Mouse (Mus musculus) ZHBTc4 (cell line): ENCODE data around the gene Arhgef28.

Experiments used
- DNase-seq: peaks from one replicate; pipeline ENCODE4 v3.0.0-alpha.2; 2011; ENCODE audit warnings: low read depth, low spot score

The Arhgef28 gene

DNA sequence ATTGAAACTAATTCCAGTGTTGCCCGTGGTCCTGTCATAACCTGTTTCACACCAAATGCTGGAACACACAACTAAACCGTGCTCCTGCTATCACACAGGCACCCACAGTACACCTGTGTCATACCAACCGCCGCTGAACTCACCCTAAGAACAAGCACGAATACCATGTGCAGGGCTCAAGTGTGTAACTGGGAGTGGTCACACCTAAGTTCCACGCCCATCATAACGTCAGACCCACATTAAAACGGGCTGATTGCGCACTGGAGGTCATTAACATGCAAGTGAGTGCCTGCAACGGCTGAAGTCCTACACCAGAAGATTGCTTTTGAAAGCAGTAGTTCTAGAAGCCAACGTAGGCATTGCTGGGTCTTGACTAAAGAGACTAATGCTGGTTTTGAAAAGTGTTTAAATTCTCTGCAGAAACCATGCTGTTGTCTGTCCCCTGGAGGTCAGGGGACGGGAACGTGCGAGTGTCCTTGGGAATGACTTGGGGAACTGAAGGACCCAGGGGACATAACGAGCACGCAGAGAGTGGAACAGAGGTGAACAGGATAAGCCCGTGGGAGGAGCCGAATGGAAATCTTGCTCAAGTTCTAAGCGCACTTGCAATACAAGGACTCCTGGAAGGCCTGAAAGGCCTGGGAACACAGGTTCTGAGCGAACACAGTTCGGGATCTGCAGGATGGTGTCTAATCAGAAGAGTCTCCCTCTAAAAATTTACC is 22.9 kb downstream of the Arhgef28 start:
- DNase-seq: peak; percentile 32

DNA sequence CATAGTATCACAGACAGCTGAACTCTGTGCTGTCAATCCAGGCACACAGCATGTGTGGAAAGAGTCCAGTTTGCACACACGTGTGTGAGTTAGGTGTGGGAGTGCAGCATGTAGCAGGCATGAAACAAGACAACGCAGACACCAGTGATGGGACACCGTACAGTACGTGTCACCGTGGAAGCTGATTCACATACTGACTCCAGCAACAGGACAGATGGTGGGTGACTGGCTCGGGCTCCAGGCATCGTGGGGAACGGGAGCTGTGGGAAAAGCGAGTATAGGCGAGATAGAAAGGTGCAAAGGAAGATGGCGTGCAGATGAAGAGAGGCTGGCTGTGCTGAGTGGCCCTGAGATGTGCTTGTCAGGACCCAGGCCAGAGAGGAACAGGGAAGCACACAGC is 23.9 kb downstream of the Arhgef28 start:
- DNase-seq: no peak

DNA sequence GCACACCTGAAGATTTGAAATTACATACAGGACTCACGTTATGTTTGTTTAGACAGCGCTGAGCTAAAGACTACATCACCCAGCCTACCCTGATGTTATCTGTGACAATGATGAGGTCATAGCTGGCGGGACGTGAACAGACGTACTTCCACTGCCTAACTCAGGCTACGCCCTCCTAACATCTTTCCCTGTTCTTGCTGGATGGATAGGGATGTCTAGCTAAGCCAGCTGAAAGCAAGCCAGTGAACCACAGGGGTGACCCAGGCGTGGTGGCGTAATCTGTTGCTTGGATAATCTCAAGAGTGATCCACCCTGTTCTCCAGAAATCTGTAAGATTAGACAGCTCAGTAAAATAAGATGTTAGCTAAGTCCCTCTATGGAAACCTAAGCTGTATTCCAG is 25.6 kb downstream of the Arhgef28 start:
- DNase-seq: no peak

DNA sequence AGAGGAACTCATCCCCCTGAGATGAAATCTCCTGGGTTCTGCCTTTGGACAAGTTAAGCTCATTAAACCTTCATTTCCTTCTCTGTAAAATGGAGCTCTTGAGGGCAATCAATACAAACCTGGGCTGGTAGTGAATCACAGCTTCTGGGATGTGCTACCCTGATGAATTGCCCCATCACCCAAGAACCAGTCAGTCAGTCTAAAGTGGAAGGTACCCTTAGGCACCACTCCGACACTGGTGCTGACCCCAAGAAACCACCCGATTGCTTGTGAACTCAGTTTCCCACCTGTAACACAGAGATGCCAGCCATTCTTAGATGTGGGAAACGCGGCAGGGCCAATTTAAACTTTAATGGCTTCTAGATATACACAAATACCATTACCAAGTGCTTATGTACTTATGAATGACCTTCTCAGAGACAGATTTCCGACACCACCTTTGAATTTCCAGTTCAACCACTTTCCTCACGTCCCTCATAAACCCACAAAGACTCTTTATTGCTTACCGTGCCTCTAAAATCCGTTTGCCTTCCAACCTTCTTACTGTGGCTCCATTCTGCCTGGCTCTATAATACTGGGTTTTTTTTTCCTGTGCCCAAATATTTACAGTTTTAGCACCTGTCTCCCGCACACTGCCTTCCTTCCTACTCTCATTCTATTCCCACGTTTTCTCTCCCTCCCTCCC is 30.8 kb downstream of the Arhgef28 start:
- DNase-seq: no peak

DNA sequence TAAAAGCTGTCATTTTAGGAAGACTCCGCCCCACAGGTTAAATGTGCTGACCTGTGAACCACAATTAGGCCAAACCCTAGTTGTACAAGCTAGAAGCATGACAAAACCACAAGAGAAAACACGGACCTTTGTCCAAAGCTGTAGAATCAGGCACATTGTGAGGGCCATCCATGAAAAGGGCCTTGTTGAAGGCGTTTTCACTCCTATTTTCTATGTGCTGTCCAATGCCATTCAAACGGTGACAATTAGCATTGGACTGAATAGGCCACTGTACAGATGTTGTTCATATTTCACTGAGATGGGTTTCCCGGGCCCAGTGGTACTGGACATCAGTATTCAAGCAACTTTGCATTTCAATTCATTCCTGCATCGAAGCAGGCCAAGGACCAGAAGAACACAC is 33.2 kb downstream of the Arhgef28 start:
- no peak for DNase-seq

DNA sequence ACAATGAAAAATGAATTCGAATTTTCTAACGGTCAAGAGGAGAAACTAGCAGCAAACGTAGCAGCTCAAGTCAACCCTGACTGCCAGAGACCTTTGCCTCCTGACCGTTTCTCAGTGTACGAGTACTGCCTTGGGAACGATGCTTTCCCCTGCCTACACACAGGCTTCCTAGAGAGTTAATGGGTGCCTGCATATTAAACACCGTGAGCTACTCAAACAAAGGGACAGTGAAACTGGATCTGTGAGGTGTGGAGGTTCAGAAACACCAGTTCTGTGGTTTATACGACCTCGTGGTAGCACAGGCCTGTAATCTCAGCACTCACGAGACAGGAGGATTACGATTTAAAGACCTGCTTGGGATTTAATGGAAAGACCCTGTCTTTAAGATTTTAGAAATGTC is 33.9 kb downstream of the Arhgef28 start:
- no peak for DNase-seq

DNA sequence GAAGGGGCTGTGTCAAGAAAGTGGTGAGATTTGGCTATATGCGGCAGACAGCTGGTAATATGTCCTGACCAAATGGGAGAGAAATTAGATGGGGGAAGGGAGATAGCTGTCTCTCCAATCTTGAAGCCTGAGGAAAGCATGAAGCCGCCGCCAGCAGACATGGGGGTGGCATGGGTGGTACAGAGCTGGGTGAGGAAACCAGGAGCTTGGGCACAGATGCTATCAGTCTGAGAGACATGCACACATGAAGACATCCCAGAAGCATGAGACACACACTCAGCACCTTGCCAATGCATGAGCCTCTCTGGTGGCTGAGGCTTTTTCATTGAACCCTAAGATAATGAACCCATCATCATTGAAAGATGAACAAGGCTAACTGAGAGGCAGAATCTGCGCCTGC is 34.5 kb downstream of the Arhgef28 start:
- no peak for DNase-seq

DNA sequence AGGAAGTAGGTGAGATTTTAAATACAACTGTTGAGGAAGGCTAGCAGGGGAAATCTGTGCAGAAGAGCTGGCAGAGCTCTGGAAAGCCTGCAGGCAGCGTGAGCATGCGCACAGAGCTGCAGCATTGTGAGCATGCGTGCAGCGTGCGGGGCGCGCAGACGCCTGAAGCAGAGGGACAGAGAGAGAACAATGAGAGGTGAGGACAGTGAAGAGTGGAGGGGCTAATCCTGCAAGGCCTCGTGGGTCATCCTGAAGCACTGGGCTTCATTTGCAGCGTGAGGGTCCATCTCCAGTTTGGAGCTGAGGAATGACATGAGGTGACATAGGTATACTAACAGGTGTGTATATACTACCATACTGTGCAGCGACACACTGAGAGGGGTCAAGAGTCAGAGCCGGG is 35.0 kb downstream of the Arhgef28 start:
- peak; percentile 25 for DNase-seq

DNA sequence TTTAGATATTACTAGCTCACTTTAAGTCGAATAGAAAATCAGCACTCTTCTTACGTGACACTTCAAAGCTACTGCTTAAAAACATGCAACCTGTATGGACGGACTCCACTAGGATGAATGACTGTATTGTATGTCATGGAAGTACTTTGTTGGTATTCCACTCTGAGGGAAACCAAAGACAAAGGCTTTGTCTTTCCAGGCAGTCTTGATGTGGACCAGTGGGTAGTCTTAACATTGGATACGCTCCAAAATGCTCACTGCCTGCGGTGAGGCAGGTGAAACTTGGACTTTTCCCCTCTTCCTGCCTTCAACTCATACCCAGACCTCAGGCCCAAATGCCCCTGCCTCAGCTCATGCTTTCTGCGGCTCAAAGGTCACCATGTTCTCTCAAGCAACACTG is 41.4 kb downstream of the Arhgef28 start:
- no peak for DNase-seq

DNA sequence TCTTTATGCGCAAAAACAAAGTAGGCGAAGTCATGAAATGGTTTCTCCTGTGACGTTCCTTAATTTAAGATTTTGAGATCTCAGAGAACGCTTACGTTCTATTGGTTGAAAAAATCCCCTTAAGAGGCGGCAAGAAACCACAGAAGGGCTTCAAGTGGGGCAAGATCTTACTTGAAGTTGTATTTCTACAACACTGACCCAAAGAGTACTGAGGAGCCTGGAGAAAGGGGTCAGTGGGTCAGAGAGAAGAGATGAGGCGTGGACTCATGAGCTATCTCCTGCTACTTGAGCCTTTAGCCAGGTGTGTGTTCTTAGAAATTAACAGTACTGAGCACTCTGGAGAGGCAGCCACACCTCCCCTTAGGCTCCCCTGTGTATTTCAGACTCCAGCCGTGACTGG is 44.7 kb downstream of the Arhgef28 start:
- DNase-seq: no peak

DNA sequence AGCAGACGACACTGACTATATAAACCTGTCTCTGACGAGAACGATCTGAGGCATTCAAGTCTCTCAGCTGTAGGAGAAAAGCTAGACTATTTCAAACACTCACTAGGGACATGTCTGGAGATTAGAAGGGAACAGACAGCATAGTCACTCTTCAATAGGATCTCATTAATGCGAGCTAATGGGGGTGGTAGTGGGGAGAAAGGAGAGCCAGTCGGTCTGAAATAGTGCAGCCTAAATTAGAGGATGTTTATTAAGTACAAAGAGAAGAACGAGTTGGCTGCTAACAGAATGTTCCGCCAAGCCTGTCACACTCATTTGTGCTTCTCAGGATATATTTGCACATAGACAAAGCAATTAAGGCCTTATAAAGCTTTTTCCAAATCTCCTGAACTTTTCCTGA is 49.6 kb downstream of the Arhgef28 start:
- no peak for DNase-seq

DNA sequence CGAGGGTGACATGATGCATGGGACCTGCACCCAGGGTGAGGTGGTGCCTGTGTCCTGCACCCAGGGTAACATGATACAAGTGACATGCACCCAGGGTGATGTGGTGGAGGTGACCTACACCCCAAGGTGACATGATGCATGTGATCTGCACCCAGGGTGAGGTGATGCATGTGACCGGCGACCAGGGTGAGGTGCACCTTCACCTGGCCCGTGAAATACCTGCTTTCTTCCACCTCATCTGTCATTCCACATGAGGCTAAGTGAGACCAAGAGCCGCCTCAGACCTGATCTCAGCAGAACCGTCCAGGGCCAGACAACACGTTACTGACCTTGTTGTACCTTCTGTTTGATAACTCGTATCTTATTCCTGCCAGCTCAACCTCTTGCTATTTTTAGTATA is 53.5 kb downstream of the Arhgef28 start:
- no peak for DNase-seq

DNA sequence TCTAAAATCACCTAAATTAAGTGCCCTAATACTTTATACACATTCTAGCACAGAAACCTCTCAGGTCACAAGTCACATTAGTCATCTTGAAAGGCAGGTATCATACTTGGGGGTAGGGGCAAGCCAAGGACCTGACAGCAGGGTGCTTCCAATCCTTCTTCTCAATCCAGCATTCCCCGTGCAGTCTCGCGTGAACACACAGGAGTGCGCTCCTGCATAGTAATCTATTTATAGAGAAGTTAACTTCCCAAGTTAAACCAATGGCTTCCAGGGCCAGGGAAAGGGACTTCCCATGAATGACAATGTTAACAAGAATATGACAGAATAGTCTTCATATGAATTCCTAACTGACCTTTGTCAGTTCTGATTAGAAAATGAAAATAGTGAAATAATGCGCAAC is 58.7 kb downstream of the Arhgef28 start:
- DNase-seq: no peak

DNA sequence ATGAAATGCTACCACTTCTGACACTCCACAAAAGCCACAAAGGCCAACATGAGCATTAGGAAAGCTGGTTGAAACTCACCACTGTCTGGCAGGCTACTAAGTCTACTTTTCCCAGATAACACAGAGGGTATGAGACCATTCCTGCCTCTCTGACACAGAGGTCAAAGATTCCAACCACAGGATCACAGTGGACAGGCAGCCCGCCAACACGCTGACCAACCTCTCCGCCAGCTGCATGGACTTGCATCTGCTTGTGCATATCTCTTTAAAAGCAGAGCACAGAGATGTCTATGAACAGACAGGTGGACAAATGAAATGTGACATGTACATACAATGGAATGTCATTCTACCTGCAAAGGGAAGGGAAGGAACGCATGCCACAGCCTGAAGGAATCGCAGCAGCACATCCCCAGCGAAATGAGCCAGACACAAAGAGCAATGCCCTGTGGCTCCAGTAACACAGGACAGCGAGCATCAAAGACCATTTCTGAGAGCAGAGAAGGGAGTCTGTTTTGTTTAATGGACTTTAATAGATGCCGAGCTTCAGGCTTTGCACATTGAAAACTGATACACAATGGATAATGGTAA is 59.6 kb downstream of the Arhgef28 start:
- DNase-seq: no peak

DNA sequence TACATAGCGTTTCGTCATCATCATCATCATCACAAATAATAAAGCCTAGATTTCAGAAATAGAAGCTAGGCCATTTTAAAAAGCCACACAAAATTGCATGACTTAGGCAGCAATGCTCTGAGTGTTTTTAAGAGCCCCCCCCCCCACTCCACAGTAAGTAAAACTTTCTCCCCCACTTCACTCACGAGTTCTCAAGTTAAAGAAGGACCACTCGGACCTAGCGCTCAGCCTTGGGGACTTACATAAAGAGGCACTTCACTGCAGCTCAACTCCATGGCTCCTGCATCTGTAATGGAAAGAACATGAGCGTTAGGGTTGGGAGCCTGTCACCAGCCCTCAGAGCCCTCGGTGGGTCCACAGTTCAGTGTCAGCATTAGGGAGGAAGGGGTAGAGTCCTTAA is 60.9 kb downstream of the Arhgef28 start:
- DNase-seq: no peak

DNA sequence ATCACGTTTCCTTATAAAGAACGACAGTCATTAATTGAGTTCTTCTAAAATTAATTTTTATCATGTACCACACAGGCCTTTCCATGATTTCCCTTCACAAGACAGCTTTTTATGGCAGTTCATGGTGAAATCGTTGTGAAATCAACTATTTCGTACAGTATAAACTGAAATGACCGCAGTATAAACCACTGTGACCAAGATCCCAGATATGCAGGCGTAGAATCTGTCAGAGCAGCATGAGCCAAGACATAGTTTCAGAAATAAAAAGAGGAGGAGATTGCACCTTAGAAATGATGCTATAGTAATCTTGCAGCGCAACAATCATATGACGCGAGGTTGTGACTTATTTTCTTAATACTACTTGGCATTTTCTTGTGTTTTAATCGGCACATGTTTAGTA is 63.2 kb downstream of the Arhgef28 start:
- no peak for DNase-seq

DNA sequence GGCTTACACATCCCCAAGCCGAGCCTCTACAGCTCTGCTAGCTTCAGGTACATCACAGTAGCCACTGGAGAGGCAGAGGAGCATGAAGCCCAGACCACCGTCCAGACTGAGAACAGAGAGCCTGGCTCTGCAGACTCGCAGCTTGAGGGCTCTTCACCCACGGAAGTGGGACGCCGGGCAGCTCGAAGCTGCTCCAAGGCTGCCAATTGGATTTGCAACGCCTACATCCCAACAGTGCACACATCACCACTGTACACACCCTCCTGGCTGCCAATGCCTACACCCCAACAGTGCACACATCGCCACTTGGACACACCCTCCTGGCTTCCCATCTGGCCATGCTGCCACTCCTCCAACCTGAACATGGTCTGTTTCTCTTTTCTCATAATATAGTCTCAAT is 65.6 kb downstream of the Arhgef28 start:
- no peak for DNase-seq

DNA sequence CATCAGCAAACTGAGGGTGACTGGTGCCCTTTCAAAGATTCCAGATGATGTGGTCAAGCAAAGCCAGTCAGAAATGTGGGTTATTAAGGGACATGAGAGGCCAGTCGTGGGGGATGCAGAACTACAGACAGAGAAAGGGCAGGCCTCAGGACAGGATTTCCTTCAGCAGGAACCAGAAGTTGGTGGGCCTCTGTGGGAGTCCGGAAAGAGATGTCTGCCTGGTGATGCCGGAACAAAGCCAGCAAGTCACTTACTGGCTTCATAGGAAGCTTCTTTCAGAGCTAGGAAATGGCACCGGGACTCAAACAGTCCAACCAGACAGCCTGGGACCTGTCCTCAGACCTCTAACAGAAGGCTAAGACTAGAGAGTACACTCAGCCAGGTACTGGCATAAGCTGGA is 67.5 kb downstream of the Arhgef28 start:
- no peak for DNase-seq

DNA sequence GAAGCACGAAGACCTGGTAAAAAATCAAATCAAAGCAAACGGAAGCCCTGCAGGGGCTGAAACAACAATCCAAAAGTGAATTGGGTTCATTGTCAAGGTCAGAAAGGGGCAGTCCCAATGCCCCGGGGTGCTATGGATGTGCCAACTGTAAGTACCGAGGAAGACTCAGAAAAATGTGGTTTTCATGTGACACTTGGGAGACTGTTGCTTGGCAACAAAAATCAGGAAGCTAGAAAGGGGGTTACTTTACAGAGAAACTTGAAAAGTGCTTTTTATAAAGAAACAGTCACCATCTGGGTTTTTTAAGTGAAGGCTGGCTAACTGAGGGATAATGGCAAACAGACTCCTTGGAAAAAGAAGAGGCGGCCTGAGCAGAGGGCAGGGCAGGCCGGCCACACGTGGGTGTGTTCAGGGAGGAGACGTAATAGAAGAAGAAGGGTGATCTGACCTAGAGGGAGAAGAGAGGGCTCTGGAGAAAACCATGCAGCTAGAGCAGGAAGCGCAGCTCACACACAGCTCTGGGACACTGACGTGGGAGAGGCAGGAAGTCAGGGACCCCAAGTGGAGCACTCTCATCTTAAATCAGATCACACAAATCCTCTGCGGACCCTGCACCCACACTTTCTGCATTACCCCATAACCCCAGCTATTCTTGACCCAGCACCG is 70.2 kb downstream of the Arhgef28 start:
- DNase-seq: no peak

DNA sequence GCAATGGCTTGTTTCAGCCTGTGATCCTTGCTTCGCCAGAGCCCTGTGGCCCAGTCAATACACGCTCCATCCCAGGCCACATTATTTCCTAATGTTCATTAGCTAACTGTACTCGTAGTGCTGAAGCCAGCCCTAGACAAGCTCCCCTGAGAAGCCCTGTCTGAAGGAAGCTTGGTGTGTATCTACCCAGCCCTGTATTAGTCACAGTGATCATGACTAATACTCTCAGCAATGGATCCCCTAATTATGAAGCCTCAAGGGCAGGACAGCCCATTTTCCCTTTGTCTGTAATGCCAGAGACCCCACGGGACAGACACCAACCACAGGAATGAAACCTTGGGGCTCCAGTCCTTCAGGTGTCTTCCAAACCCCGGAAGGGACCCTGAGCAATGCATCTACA is 73.3 kb downstream of the Arhgef28 start:
- DNase-seq: no peak

DNA sequence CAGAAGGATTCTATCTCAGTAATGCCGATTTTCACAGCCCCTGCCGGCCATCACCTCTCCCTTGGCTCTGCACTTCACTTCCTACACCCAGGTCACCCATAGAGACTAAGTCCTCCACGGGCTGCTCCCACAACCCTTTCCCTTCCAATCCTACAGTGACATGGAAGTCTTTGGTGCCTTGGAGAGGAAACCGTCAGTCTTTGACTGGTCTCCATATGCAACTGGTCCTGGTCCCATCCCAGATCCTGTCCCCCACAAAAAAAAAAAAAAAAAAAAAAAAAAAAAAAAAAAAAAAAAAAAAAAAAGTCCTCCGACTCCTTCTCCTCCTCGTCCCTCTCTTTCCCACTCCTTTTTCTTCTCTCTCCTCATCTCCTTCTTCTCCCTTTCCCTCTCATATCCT is 74.0 kb downstream of the Arhgef28 start:
- no peak for DNase-seq

DNA sequence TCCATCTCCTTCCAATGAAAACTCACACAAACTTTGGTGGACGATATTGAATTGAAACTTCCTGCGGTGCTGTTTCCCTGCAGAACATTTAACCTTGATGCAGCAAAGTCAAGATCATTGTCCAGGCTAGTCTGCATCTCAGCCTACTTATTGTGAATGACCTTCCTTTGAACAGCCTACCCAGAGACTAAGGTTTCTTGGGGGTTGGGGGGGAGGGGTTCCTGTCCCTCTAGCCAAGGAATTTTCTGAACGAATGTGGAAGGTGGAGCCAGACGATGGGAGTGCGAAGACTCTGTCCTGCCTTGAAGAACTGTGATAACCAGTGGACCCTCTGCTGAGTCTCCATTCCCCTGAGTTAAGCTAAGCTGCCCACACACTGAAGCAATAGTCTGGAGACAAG is 80.6 kb downstream of the Arhgef28 start:
- DNase-seq: peak; percentile 67
